Mouse (Mus musculus) brain, embryonic 14.5 days (tissue): ENCODE data around the gene Gps1. TPM values are rescaled to one million over a fixed set of nuclear protein-coding genes. Genes with fewer than 3 reads are reported as not detected.
"Not testable (repeated sequence)": the region's sequence is repeated elsewhere in the genome, so short reads cannot be mapped to it uniquely, and the experiment has no call there.

Source experiments
- DNase-seq: peaks from one replicate; pipeline ENCODE4 v3.0.0-alpha.2; 2011; ENCODE audit warnings: low read depth
- CTCF ChIP-seq: fragments of 200-500 bp; IDR thresholded peaks from 2 replicates; pipeline ENCODE4 v1.5.1; 2012; ENCODE audit warnings: inconsistent platforms, mild to moderate bottlenecking, moderate library complexity, borderline replicate concordance; ENCODE audit not compliant: insufficient read depth, insufficient read length; ENCODE audit errors: extremely low read depth
- POLR2A ChIP-seq: fragments of 200-500 bp; IDR thresholded peaks from 2 replicates; pipeline ENCODE4 v1.6.1; 2012; ENCODE audit warnings: mild to moderate bottlenecking, inconsistent platforms, borderline replicate concordance; ENCODE audit not compliant: poor library complexity, insufficient read depth, insufficient read length, severe bottlenecking; ENCODE audit errors: extremely low read depth
- polyA plus RNA-seq: library from polyadenylated mRNA; depleted of rRNA; stranded (reverse); fragments of >200 nt; gene quantifications from 2 replicates; pipeline ENCODE4 v1.2.3, GENCODE M21; 2012; rRNA removed

Gps1 gene
- polyA plus RNA-seq, 1 experiment = 277 TPM

DNA sequence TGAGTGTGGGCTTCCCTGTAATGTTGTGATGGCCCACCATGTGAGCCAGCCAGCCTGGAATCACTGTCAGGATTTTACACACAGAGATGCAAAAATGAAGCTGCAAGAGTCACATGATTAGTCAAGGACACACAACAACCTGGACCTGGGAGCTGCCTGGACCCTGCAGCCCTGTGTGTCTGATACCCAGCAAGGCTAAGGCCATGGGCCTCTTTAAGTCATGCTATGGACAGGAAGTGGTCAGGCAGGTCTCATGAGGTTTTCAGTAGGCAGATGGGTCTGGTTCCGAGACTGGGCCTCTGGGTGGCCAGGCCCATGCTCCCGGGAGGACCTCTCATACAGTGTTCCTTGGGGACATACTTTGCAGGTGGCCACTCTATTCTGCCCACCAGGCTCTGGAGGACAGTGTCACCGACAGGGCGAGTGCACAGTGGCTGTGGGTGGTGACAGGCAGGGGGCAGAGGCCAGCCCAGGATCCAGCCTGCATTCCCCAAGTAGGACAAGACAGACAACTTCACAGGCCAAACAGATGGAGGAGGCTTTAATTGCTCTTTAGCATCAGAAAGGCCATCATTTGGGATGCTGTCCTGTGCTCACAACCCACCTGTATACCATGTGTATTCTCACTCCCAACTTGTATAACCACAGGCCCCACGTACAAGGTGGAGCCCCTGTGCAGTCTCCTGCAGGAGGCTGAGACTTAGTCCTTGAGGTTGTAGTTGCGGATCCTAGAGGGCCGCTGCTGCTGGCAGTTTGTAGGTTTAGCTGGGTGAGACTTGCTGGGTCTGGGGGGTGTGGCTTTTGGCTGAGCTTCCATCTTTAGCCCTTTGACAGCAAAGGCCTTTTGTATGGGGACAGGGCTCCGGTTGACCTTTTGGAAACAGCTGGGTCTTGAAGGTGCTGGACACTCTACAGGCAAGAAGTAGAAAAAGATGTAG lies 42.2 kb downstream of the Gps1 start:
- no peak for DNase-seq
- TF ChIP-seq POLR2A (no peak), CTCF (no peak)

DNA sequence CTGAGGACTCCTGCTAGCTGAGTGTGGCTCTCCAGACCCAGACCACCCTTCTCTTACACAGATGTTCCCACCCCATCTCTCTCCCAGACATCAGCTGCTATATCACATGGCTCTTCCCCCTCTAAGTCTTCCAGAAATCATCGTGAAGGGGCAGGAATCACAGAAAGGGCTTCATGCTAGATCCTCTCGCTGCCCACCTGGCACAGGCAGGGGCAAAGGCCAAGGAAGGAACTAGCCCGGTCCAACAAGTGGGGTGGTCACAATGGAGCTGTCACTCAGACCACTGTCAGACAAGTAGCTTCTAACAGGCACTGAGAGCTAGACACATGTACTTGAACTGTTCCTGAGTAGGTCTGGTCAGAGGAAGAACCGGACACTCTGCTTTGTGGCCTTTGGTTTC lies 44.3 kb downstream of the Gps1 start:
- TF ChIP-seq POLR2A (no peak), CTCF (no peak)
- DNase-seq = no peak

DNA sequence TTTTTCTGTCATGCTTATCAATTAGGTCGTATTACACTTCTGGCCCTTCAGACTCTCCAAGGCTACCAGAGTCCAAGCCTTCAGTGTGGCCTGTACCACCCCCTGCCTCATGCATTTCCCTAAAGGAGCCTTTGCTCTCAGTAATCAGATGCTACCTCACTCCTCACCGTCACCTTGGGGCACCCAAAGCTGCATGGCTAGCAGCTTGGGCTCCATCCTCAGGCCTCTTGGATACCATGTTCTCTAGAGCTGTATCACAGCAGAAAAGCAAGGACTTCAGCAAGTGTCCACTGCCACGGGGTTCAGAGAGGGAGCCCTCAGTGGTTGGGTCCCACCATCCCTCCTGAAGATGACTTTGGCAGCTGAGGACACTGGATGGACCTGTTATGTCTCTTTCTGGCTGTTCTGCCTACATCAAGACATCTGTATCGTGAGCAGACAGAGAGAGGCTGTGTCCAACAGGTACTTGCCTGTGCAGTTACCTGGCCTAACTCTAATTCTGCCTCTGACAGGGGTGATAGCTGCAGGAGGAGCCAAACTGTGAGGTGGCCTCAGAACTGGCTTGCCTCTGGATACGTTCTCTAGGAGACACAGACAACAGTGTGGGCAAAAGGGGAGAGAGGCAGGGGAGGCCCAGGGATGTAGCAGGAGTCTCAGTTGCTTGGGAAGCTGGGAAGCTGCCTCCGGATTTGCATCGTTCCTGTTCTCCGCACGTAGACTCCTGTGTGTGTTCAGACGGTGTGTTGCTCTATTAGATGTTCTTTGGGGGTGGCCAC lies 45.9 kb downstream of the Gps1 start:
- DNase-seq = no peak

GRCm38 (mm10) chr11:120830686-120831085 lies 46.6 kb downstream of the Gps1 start:
- no peak for DNase-seq
- no peak for TF ChIP-seq POLR2A

More for the DNA sequence above, 45.9 kb downstream of the Gps1 start:
- TF ChIP-seq CTCF (no peak), POLR2A (no peak)

DNA sequence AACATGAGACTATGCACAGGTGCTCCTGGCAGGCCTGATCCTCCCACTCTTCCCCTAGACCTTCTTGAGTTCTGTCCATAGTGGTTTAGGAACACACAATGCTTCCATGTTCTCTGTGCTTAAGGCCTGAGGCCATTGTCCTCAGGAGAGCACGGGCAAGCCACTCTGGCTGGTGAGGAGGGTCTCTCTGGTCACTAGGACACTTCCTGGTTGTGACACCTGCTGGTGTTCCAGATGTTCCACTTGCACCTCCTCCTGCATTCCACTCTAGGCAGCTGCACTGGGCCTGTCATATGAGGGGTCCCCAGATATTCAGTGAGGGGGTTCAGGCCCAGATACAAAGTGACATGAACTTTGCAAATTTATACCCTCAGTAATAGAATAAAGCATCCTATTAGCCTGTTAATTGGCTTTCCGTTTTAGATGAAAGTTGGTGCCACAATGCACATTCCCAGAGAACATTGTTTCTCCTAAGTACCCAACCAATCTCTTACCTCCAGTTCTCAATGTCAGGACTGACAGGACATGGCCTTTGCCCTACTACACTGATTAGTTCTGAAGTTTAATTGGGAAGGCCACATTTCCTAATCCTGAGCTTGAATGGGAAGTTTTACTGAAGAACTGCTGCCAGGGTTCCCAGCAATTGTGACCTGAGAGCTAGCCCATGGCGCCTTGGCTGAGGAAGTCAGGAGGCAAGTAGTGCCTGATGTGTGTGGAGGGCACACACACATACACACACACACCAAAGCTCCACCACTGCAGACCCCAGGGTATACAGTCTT lies 47.8 kb downstream of the Gps1 start:
- TF ChIP-seq CTCF (no peak), POLR2A (no peak)
- DNase-seq = no peak

GRCm38 (mm10) chr11:120832962-120833361 lies 48.9 kb downstream of the Gps1 start:
- not testable (repeated sequence) for DNase-seq

DNA sequence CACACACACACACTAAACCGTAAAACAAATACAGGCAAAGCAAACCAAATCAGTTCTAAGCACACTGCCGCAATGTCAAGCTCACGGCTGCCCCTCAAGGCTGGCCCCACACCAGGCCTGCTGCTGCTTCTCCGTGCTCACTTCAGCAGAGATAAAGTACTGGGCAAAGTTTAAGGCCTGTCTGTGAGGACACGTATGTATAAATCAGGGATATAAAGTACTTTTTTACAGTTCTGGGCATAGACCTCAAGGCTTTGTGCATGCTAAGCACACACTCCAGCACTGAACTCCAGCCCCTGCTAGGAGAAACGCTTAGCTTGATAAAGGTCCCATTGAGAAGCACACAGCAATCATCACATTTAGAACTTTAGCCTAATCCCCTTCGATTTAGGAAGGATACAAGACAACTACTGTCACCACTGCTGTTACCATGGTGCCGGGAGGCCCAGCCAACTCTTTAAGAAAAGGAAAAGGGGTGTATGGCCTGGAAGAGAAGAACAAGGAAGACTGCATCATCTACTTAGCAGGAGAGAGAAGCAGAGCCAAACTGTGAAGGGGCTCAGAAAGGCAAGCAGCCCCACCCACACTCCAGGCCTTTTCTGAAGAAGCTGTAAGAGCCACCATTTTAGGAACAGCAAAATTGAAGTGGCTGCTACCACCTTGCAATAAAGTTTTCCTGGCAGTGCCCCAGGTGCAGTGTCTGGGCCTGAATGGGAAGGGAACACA lies 49.6 kb downstream of the Gps1 start:
- TF ChIP-seq CTCF = no peak
- no peak for TF ChIP-seq POLR2A
- peak; percentile 92 for DNase-seq

Other genes starting within 250 kb of the Gps1 start
- gene Mcrip1, start 234.5 kb upstream of the Gps1 start, polyA plus RNA-seq = 204 and 253 TPM in 2 replicates
- not detected in 2 replicates for gene Ppp1r27, start 233.1 kb upstream of the Gps1 start, polyA plus RNA-seq
- gene P4hb, start 211.0 kb upstream of the Gps1 start, polyA plus RNA-seq = 162 and 206 TPM in 2 replicates
- gene Arhgdia, start 202.6 kb upstream of the Gps1 start, polyA plus RNA-seq = 540 and 581 TPM in 2 replicates
- 86.8 and 89.7 TPM in 2 replicates for gene Alyref, start 185.9 kb upstream of the Gps1 start, polyA plus RNA-seq
- 175 and 222 TPM in 2 replicates for gene Anapc11, start 185.9 kb upstream of the Gps1 start, polyA plus RNA-seq
- 0.29 and 0.45 TPM in 2 replicates for gene Npb, start 175.8 kb upstream of the Gps1 start, polyA plus RNA-seq
- 229 and 307 TPM in 2 replicates for gene Pcyt2, start 166.3 kb upstream of the Gps1 start, polyA plus RNA-seq
- 59.4 and 85.8 TPM in 2 replicates for gene Sirt7, start 159.0 kb upstream of the Gps1 start, polyA plus RNA-seq
- 57.4 and 57.6 TPM in 2 replicates for gene Mafg, start 150.7 kb upstream of the Gps1 start, polyA plus RNA-seq
- gene Pycr1, start 140.5 kb upstream of the Gps1 start, polyA plus RNA-seq = 19.9 and 26.8 TPM in 2 replicates
- gene Myadml2, start 136.1 kb upstream of the Gps1 start, polyA plus RNA-seq = 0.35 and 0.51 TPM in 2 replicates
- gene Notum, start 123.1 kb upstream of the Gps1 start, polyA plus RNA-seq = 1.7 and 2.7 TPM in 2 replicates
- 83.0 and 90.3 TPM in 2 replicates for gene Aspscr1, start 111.3 kb upstream of the Gps1 start, polyA plus RNA-seq
- 59.7 and 89.6 TPM in 2 replicates for gene Cenpx, start 70.5 kb upstream of the Gps1 start, polyA plus RNA-seq
- 97.6 and 128 TPM in 2 replicates for gene Lrrc45, start 70.3 kb upstream of the Gps1 start, polyA plus RNA-seq
- gene Rac3, start 62.8 kb upstream of the Gps1 start, polyA plus RNA-seq = 425 and 438 TPM in 2 replicates
- 8.6 and 11.8 TPM in 2 replicates for gene Dcxr, start 57.0 kb upstream of the Gps1 start, polyA plus RNA-seq
- 0.53 and 0.66 TPM in 2 replicates for gene Cbr2, start 52.2 kb upstream of the Gps1 start, polyA plus RNA-seq
- 0.76 and 1.9 TPM in 2 replicates for gene Hmga1b, start 21.5 kb upstream of the Gps1 start, polyA plus RNA-seq
- 117 and 119 TPM in 2 replicates for gene Rfng, start 65 bp upstream of the Gps1 start, polyA plus RNA-seq
- gene Dus1l, start 12.1 kb downstream of the Gps1 start, polyA plus RNA-seq = 38.9 and 43.9 TPM in 2 replicates
- 298 and 471 TPM in 2 replicates for gene Fasn, start 40.3 kb downstream of the Gps1 start, polyA plus RNA-seq
- 5.6 and 7.2 TPM in 2 replicates for gene Ccdc57, start 148.6 kb downstream of the Gps1 start, polyA plus RNA-seq
- 9.4 and 10.9 TPM in 2 replicates for gene Slc16a3, start 164.2 kb downstream of the Gps1 start, polyA plus RNA-seq
- 187 and 202 TPM in 2 replicates for gene Csnk1d, start 207.1 kb downstream of the Gps1 start, polyA plus RNA-seq